Mouse (Mus musculus) heart, embryonic 14.5 days (tissue): ENCODE results near the gene Gm3417. TPM values are rescaled to one million over a fixed set of nuclear protein-coding genes. Genes with fewer than 3 reads are reported as not detected.
"Not testable (repeated sequence)": the region's sequence is repeated elsewhere in the genome, so short reads cannot be mapped to it uniquely, and the experiment has no call there.

Experiments
- ATAC-seq: fragments of 200-750 bp; cut with Nextera tagmentation; 2 replicates; pipeline ENCODE4 v1.8.0; 2017; ENCODE audit warnings: low read depth, moderate TSS enrichment; ENCODE audit not compliant: insufficient number of reproducible peaks, insufficient read depth, low FRiP score
- H3K27ac ChIP-seq, 2 experiments: fragments of 200-500 bp in 1 of 2; fragments of 300-500 bp in 1 of 2; sonication (generic) in 1 of 2; replicated peaks in 1 of 2; 2 replicates each; pipeline ENCODE4 v1.5.1; 2012 to 2014; ENCODE audit warnings: low read depth in 2 of 2, low read length in 2 of 2, control low read depth in 1 of 2, mild to moderate bottlenecking in 1 of 2, mixed read lengths in 1 of 2; ENCODE audit not compliant: control insufficient read depth in 1 of 2, insufficient read depth in 1 of 2
- H3K27me3 ChIP-seq: fragments of 300-500 bp; sonication (generic); 2 replicates; pipeline ENCODE4 v1.6.1; 2014; ENCODE audit warnings: mild to moderate bottlenecking, low read length, control low read depth; ENCODE audit not compliant: control insufficient read depth, insufficient read depth
- H3K36me3 ChIP-seq: fragments of 300-500 bp; sonication (generic); 2 replicates; pipeline ENCODE4 v1.6.1; 2014; ENCODE audit warnings: mild to moderate bottlenecking, control low read depth, low read length, mixed read lengths; ENCODE audit not compliant: control insufficient read depth, insufficient read depth
- H3K4me1 ChIP-seq, 2 experiments: fragments of 200-500 bp in 1 of 2; fragments of 300-500 bp in 1 of 2; sonication (generic) in 1 of 2; 2 replicates each; pipeline ENCODE4 v1.6.1; 2012 to 2014; ENCODE audit warnings: low read length in 2 of 2, control low read depth in 1 of 2, mixed read lengths in 1 of 2; ENCODE audit not compliant: control insufficient read depth in 2 of 2, insufficient read depth in 2 of 2
- H3K4me2 ChIP-seq: fragments of 300-500 bp; sonication (generic); 2 replicates; pipeline ENCODE4 v1.6.1; 2014; ENCODE audit warnings: mild to moderate bottlenecking, low read length
- H3K4me3 ChIP-seq, 2 experiments: fragments of 200-500 bp in 1 of 2; fragments of 300-500 bp in 1 of 2; sonication (generic) in 1 of 2; 2 replicates each; pipeline ENCODE4 v1.5.1; 2012 to 2014; ENCODE audit warnings: low read length in 2 of 2, mild to moderate bottlenecking in 2 of 2, control low read depth in 1 of 2, low read depth in 1 of 2, moderate library complexity in 1 of 2; ENCODE audit not compliant: control insufficient read depth in 1 of 2, insufficient read depth in 1 of 2
- H3K9ac ChIP-seq: fragments of 300-500 bp; sonication (generic); 2 replicates; pipeline ENCODE4 v1.6.1; 2014; ENCODE audit warnings: mild to moderate bottlenecking, low read length
- H3K9me3 ChIP-seq: fragments of 300-500 bp; sonication (generic); 2 replicates; pipeline ENCODE4 v1.6.1; 2016; ENCODE audit warnings: low read length, control low read depth; ENCODE audit not compliant: control insufficient read depth
- WGBS: fragments of 180-500 bp; shearing (Covaris S2); extraction: QIAGEN DNeasy Blood & Tissue Kit; methylation state at CpG from one replicate; pipeline ENCODE4 v1.1.7; 2014; 5-methylcytosine and 5-hydroxymethylcytosine counted together
- polyA plus RNA-seq: library from polyadenylated mRNA; unstranded; fragments of >200 nt; fragmentation: Nextera tagmentation; extraction: Ambion mirVana; gene quantifications from 2 replicates; pipeline ENCODE4 v1.2.1, GENCODE M21; 2014

Gm3417 gene
- polyA plus RNA-seq, 1 experiment from 2014 or later, result not detected

- not testable (repeated sequence) for H3K9ac ChIP-seq, H3K4me1 ChIP-seq, H3K27ac ChIP-seq, H3K27me3 ChIP-seq, H3K4me3 ChIP-seq, H3K4me2 ChIP-seq, H3K9me3 ChIP-seq
- peak; percentile 87 for ATAC-seq
- WGBS, result no CpG with 5 or more reads among the region's 44 CpGs
- H3K36me3 ChIP-seq, result peaks cover 18% of the 10 kb centered on the region
Observed at GRCm38 (mm10) chr17:14961557-14962154, 16.9 kb downstream of the Gm3417 start.

GRCm38 (mm10) chr17:14960951-14961556, 17.5 kb downstream of the Gm3417 start, which contains the start of gene Phf10:
TSS of gene Phf10 (minus strand) at chr17:14961273.
- WGBS, result 0% methylated on average over 32 of the region's 100 CpGs
- Histone ChIP-seq H3K4me3 (peak within 1 kb of the TSS; percentile 69 to 94), H3K27ac (peak within 1 kb of the TSS; percentile 64 to 71), H3K9ac (peak within 1 kb of the TSS; percentile 82), H3K36me3 (peaks cover 21% of the 10 kb centered on the region), H3K4me2 (peak within 1 kb of the TSS; percentile 94)
- peak; percentile 82 for ATAC-seq
- H3K27me3 ChIP-seq, H3K4me1 ChIP-seq, H3K9me3 ChIP-seq: not testable (repeated sequence)

- Histone ChIP-seq H3K4me1 (peaks cover 2 to 7% of the 10 kb centered on the region in 2 experiments; a peak in 3 of 4 replicates), H3K36me3 (peaks cover 22% of the 10 kb centered on the region), H3K9me3 (no peaks in the 10 kb centered on the region), H3K4me2 (peak overlapping the region; percentile 94), H3K9ac (peak overlapping the region; percentile 82), H3K4me3 (peak overlapping the region; percentile 69 to 94), H3K27me3 (no peaks in the 10 kb centered on the region), H3K27ac (peak overlapping the region; percentile 64 to 71; a peak in 3 of 4 replicates)
- WGBS, result under 1% methylated on average over 19 of the region's 23 CpGs
- ATAC-seq, result no peak; the same call in 1 of the 2 replicates
Observed at GRCm38 (mm10) chr17:14960520-14960919, 18.1 kb downstream of the Gm3417 start.

- WGBS, result 28% methylated on average over 3 of the region's 3 CpGs
- peak overlapping the region; percentile 60 for H3K9ac ChIP-seq
- no peaks in the 10 kb centered on the region for H3K27me3 ChIP-seq
- H3K27ac ChIP-seq, result no peak overlapping the region
- no peaks in the 10 kb centered on the region for H3K9me3 ChIP-seq
- peak overlapping the region; percentile 28 to 69; a peak in 3 of 4 replicates for H3K4me3 ChIP-seq
- ATAC-seq, result no peak
- H3K4me1 ChIP-seq, result peaks cover 2 to 7% of the 10 kb centered on the region in 2 experiments; a peak in 3 of 4 replicates
- H3K4me2 ChIP-seq, result peak overlapping the region; percentile 94
- H3K36me3 ChIP-seq, result peaks cover 25% of the 10 kb centered on the region
Observed at GRCm38 (mm10) chr17:14959979-14960378, 18.6 kb downstream of the Gm3417 start.

GRCm38 (mm10) chr17:14958686-14959327, 19.8 kb downstream of the Gm3417 start:
- Histone ChIP-seq H3K4me1 (peaks cover 2 to 7% of the 10 kb centered on the region in 2 experiments; a peak in 3 of 4 replicates), H3K9me3 (no peaks in the 10 kb centered on the region), H3K27me3 (no peaks in the 10 kb centered on the region), H3K36me3 (peaks cover 37% of the 10 kb centered on the region), H3K4me2 (no peak overlapping the region), H3K9ac (no peak overlapping the region), H3K27ac (no peak overlapping the region), H3K4me3 (no peak overlapping the region)
- no peak for ATAC-seq
- WGBS, result 86% methylated on average over 5 of the region's 5 CpGs

GRCm38 (mm10) chr17:14953452-14953851, 25.1 kb downstream of the Gm3417 start:
- Histone ChIP-seq H3K4me3 (no peak overlapping the region), H3K9me3 (no peaks in the 10 kb centered on the region), H3K4me2 (no peak overlapping the region), H3K4me1 (no peaks in the 10 kb centered on the region), H3K27ac (no peak overlapping the region), H3K9ac (no peak overlapping the region), H3K36me3 (peaks cover 82% of the 10 kb centered on the region), H3K27me3 (no peaks in the 10 kb centered on the region)
- 77% methylated on average over 8 of the region's 8 CpGs for WGBS
- ATAC-seq, result no peak

GRCm38 (mm10) chr17:14949161-14949827, 29.3 kb downstream of the Gm3417 start:
- H3K9ac ChIP-seq, result no peak overlapping the region
- peaks cover 93% of the 10 kb centered on the region for H3K36me3 ChIP-seq
- no peak for ATAC-seq
- peaks cover 0 to 7% of the 10 kb centered on the region in 2 experiments; a peak in 1 of 4 replicates for H3K4me1 ChIP-seq
- no peak overlapping the region for H3K27ac ChIP-seq
- H3K4me2 ChIP-seq, result no peak overlapping the region
- H3K9me3 ChIP-seq, result no peaks in the 10 kb centered on the region
- WGBS, result 85% methylated on average over 7 of the region's 7 CpGs
- H3K4me3 ChIP-seq, result no peak overlapping the region
- no peaks in the 10 kb centered on the region for H3K27me3 ChIP-seq
